Mouse (Mus musculus): Measurements from ENCODE around the gene Erc1.

GRCm38 (mm10) chr6:119713961-119714360 is 134.0 kb downstream of the Erc1 start:
- TF ChIP-seq CTCF (IDR thresholded peaks at IDR 0.05; ENCODE audit: insufficient read depth, low read length) (no peak), POLR2A (IDR thresholded peaks at IDR 0.05; ENCODE audit: borderline replicate concordance, extremely low read depth, low read depth, low read length) (no peak)

Data from lung, adult 2 months (tissue).